10 mouse cellular contexts compared by ENCODE assay signal in genomic region chr19:31795485-31796046, GRCm38 (mm10). TPM values are rescaled to one million over a fixed set of nuclear protein-coding genes. Genes with fewer than 3 reads are reported as not detected.
DNase-seq lines count a peak whose midpoint lies in the region; ATAC-seq lines count a peak whose summit lies in the region.
"Had no signal": no experiment of that assay in that cellular context is flagged by ENCODE, and none has a peak within 500 bp of the region (broad histone marks: within the 10 kb centered on the region; RNA-seq: fewer than 3 reads in every experiment).

No protein-coding gene starts in this region.

- no peaks in the 10 kb centered on the region for H3K4me1 ChIP-seq in embryonic facial prominence, embryonic 14.5 days (ENCODE audit: control insufficient read depth, insufficient read depth, low read length)
- no peaks in the 10 kb centered on the region for H3K4me1 ChIP-seq in embryonic facial prominence, embryonic 10.5 days
- no peaks in the 10 kb centered on the region for H3K4me1 ChIP-seq in hindbrain, embryonic 14.5 days (replicated peaks; ENCODE audit: control insufficient read depth, insufficient read depth, low read length)
- no peaks in the 10 kb centered on the region for H3K4me1 ChIP-seq in hindbrain, embryonic 10.5 days (replicated peaks)

- no peak overlapping the region for H3K4me3 ChIP-seq in embryonic facial prominence, embryonic 14.5 days (ENCODE audit: low read depth, low read length)
- H3K4me3 ChIP-seq in embryonic facial prominence, embryonic 10.5 days: no peak overlapping the region
- no peak overlapping the region for H3K4me3 ChIP-seq in hindbrain, embryonic 14.5 days (replicated peaks; ENCODE audit: low read length)
- H3K4me3 ChIP-seq in hindbrain, embryonic 10.5 days: no peak overlapping the region
- H3K4me3 ChIP-seq: limb, embryonic 15.5 days had no signal

- no peaks in the 10 kb centered on the region for H3K36me3 ChIP-seq in embryonic facial prominence, embryonic 14.5 days (ENCODE audit: control insufficient read depth, insufficient read depth, low read length)
- H3K36me3 ChIP-seq in embryonic facial prominence, embryonic 10.5 days (replicated peaks): no peaks in the 10 kb centered on the region
- H3K36me3 ChIP-seq in hindbrain, embryonic 14.5 days (replicated peaks; ENCODE audit: control insufficient read depth, insufficient read depth): no peaks in the 10 kb centered on the region
- no peaks in the 10 kb centered on the region for H3K36me3 ChIP-seq in hindbrain, embryonic 10.5 days
- H3K36me3 ChIP-seq: limb, embryonic 15.5 days had no signal

- no peak overlapping the region for H3K27ac ChIP-seq in embryonic facial prominence, embryonic 14.5 days (replicated peaks; ENCODE audit: low read depth, low read length)
- H3K27ac ChIP-seq in embryonic facial prominence, embryonic 10.5 days (replicated peaks): no peak overlapping the region
- H3K27ac ChIP-seq in hindbrain, embryonic 14.5 days: no peak overlapping the region
- no peak overlapping the region for H3K27ac ChIP-seq in hindbrain, embryonic 10.5 days
- H3K27ac ChIP-seq: limb, embryonic 15.5 days had no signal

- no peak for ATAC-seq in embryonic facial prominence, embryonic 14.5 days (ENCODE audit: low read depth)
- ATAC-seq in hindbrain, embryonic 14.5 days (ENCODE audit: low FRiP score): 0 out of 2 replicates have a peak, but pooled peaks have one; percentile 51

- no peak overlapping the region for H3K9ac ChIP-seq in embryonic facial prominence, embryonic 14.5 days (ENCODE audit: low read depth, low read length)
- H3K9ac ChIP-seq in hindbrain, embryonic 14.5 days: no peak overlapping the region
- H3K9ac ChIP-seq: limb, embryonic 15.5 days had no signal

- H3K9me3 ChIP-seq in embryonic facial prominence, embryonic 14.5 days (ENCODE audit: control insufficient read depth, low read length): no peaks in the 10 kb centered on the region
- no peaks in the 10 kb centered on the region for H3K9me3 ChIP-seq in embryonic facial prominence, embryonic 10.5 days
- no peaks in the 10 kb centered on the region for H3K9me3 ChIP-seq in hindbrain, embryonic 14.5 days (ENCODE audit: control insufficient read depth, low read length)
- no peaks in the 10 kb centered on the region for H3K9me3 ChIP-seq in hindbrain, embryonic 10.5 days
- H3K9me3 ChIP-seq: limb, embryonic 15.5 days had no signal

- peak; percentile 40 for DNase-seq in embryonic facial prominence, embryonic 14.5 days (ENCODE audit: low spot score)
- no peak for DNase-seq in embryonic facial prominence, embryonic 10.5 days (ENCODE audit: low spot score)
- DNase-seq in hindbrain, embryonic 14.5 days (ENCODE audit: low spot score): peak; percentile 45
- no peak for DNase-seq in hindbrain, embryonic 10.5 days (ENCODE audit: low spot score)
- DNase-seq in ovary, postnatal 14 days (ENCODE audit: low spot score): peak; percentile 25
- no peak for DNase-seq in ovary, postnatal 10 days (ENCODE audit: low spot score)
- DNase-seq in right cerebral cortex, postnatal 10 days (ENCODE audit: low spot score in 2 of 2): peak; percentile 22 to 31
- no peak for DNase-seq in liver
- DNase-seq: lung, postnatal 4 days had no signal

- 51% methylated on average over 9 of the region's 9 CpGs for WGBS in embryonic facial prominence, embryonic 14.5 days
- WGBS in embryonic facial prominence, embryonic 10.5 days: 71% methylated on average over 9 of the region's 9 CpGs
- 67% methylated on average over 9 of the region's 9 CpGs for WGBS in hindbrain, embryonic 14.5 days
- 56% methylated on average over 9 of the region's 9 CpGs for WGBS in hindbrain, embryonic 10.5 days

- no peak overlapping the region for H3K4me2 ChIP-seq in embryonic facial prominence, embryonic 14.5 days (ENCODE audit: low read depth, low read length)
- no peak overlapping the region for H3K4me2 ChIP-seq in hindbrain, embryonic 14.5 days (replicated peaks)
- H3K4me2 ChIP-seq: limb, embryonic 15.5 days had no signal

- H3K27me3 ChIP-seq in embryonic facial prominence, embryonic 14.5 days (replicated peaks; ENCODE audit: control insufficient read depth, insufficient read depth, low read length): no peaks in the 10 kb centered on the region
- H3K27me3 ChIP-seq in embryonic facial prominence, embryonic 10.5 days (replicated peaks; ENCODE audit: low read depth, poor library complexity, severe bottlenecking): no peaks in the 10 kb centered on the region
- H3K27me3 ChIP-seq in hindbrain, embryonic 14.5 days (ENCODE audit: control insufficient read depth, insufficient read depth, low read length): no peaks in the 10 kb centered on the region
- H3K27me3 ChIP-seq in hindbrain, embryonic 10.5 days (ENCODE audit: insufficient read depth, poor library complexity, severe bottlenecking): no peaks in the 10 kb centered on the region
- H3K27me3 ChIP-seq: limb, embryonic 15.5 days had no signal

RNA-seq across cellular contexts. Expression of gene Prkg1, which starts 30.7 kb away (rescaled TPM):
- 13.7 and 15.7 TPM in 2 replicates for polyA plus RNA-seq in embryonic facial prominence, embryonic 14.5 days (2014; fragmentation: Nextera tagmentation; extraction: Ambion mirVana)
- polyA plus RNA-seq in embryonic facial prominence, embryonic 10.5 days (2016; fragmentation: Nextera tagmentation; extraction: Ambion mirVana): 4.8 and 6.2 TPM in 2 replicates
- polyA plus RNA-seq in hindbrain, embryonic 14.5 days (2014; fragmentation: Nextera tagmentation; extraction: Ambion mirVana): 4.9 and 7.0 TPM in 2 replicates
- polyA plus RNA-seq in hindbrain, embryonic 10.5 days (2016; fragmentation: Nextera tagmentation; extraction: Ambion mirVana): 4.1 and 5.4 TPM in 2 replicates

Comparison
In these comparisons a context has a peak if more than half of its experiments do, and no peak if none do; other contexts are left out.
1. DNase-seq: peak in embryonic facial prominence, embryonic 14.5 days (single experiment), hindbrain, embryonic 14.5 days (single experiment), ovary, postnatal 14 days (single experiment) and right cerebral cortex, postnatal 10 days (2 of 2); none in embryonic facial prominence, embryonic 10.5 days (single experiment), hindbrain, embryonic 10.5 days (single experiment), ovary, postnatal 10 days (single experiment) and liver (single experiment).